Mouse (Mus musculus) thymus, postnatal 10 days (tissue): Measurements from ENCODE around the gene Nop56.
A peak's percentile ranks its signal among the peaks of the same experiment; 100 is the strongest.

Experiments used
- DNase-seq, 2 experiments: peaks; one replicate each; pipeline ENCODE4 v3.0.0; 2021; ENCODE audit warnings: low spot score in 2 of 2

The Nop56 gene

DNA sequence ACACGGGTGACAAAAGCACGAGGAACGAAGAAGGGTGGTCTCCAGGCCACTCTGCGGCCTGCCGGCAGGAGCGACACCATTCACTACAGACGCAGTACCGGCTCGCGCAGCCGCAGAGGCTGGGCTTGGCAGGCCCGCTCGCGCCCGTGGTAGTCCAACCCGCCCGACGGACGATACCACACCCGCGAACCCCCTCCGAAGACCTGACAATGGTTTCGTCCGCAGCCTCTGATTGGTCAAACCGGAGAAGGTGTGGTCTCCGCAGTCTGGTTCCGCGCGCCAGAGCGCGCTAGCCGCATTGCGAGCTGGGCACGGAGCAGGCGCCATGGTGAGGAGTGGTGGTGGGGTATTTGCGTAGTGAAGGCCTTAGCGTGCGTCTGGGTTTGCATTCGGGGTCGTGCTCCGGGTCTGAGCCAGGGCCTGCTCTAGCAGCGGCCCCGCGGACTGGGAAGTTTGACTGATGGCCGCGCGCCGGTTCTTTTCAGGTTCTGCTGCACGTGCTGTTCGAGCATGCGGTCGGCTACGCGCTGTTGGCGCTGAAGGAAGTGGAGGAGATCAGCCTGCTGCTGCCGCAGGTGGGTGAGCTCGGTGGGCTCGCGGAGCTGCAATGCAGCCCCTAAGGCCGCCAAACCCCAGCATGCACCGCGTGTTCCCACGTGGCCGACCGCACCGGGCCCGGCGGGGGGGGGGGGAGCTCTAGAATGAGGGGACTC is at the start of gene Nop56:
Gene Nop56 (plus strand): TSS at position 282 of the 713 bp plus-strand sequence.
- DNase-seq = peak; percentile 98 to 99

DNA sequence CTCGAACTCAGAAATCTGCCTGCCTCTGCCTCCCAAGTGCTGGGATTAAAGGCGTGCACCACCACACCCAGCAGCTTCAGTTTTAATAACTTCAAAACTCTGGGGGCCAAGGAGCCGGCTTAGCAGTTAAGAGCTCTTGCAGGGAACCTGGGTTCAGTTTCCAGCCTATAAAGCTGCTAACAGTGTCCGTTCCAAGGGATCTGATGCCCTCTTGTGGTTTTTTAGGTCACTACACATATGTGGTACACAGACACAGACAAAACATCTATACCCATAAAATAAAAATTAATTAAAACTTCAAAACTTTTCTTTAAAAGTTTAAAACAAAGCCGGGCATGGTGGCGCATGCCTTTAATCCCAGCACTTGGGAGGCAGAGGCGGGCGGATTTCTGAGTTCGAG is 27.3 kb upstream of the Nop56 start:
- DNase-seq = peak in 1 of 2 experiments; percentile 35

DNA sequence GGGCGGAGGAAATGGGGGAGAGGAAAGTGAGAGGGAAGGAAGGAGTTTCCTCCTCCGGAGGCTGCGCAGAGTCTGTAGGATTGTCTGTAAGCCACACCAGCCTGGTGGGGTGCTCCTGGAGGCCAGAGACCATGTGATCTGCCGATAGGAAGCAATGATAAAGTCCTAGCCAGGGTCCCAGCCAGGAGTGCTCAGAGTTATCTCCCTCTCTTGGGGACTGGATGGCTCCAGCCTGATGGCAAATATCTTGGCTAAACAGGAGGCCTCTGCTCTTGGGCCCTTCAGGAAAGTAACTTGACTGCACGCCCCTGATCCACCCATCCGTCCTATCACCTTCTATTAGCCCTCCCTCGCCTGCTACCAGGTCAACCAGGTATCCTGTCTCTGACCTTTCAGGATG is 26.0 kb upstream of the Nop56 start:
- no peak for DNase-seq

DNA sequence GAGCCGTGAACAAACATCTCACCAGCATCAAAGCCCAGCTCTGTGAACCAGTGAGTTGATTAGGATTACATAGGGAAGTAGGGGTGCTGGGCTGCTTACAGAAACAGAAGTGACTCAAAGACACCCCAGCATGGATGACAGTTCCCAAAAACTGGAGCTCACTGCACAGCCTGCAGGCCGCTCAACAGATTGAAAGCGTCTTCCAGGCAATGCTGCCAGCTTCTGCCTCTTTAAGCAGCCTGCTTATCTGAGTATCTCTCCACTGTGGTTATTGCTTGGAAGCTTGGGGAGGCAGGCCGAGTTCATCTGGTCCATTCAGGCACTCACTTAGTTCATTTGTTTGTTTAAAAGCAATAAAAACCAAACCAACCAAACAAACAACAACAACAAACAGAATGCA is 17.5 kb upstream of the Nop56 start:
- no peak for DNase-seq

DNA sequence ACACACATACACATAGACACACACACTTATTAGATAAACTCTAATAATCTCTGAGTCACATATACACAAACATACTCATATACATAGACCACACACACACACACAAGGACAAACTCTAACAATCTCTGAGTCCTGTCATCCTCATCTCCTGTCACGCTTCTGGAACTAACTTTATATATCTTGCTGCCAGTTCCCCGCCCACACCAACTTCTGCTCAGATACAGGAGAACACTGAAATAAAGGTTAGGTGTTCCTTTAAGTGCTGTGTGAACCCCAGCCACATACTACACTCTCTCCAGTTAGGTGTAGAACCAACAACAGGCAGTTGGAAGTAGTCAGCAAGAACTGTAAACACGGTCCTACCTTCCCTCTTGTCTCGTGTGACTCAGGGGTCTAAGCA is 13.4 kb upstream of the Nop56 start:
- no peak for DNase-seq

DNA sequence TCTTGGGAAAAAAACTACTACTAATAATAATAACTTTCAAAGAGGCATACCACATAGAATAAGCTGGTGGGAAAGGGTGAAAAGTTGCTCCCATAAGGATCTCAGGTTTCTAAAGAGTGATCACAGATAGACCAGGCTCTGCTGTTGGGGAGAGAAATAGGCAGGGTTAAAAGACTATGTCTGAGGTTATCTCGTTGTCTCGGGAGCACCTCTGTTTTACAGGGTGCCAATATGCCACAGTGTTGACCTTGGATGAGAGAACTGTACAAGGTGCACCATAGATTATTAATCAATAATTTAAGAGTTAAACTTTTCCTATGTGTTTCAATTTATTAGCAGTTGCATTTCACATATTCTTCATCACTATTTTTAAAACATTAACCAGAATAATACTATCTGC is 12.3 kb upstream of the Nop56 start:
- DNase-seq = no peak

DNA sequence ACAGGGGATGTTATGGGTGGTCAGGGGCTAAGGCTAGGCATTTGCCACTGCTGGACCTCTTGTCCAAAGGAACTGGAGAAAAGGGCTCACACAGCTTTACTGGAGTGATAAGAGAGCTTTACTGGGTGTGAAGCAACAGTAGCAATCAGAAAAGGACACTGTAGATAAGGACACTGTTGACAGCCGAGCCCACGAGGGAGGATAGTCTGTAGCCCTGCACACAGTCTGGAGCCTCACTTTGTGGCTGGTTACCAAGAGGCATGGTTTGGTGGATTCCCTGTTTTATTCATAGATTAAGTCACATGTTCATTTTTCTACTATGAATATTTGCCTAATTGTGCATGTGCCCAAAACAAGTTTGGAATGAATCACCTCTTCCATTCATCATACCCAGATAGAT is 11.8 kb upstream of the Nop56 start:
- DNase-seq = no peak

DNA sequence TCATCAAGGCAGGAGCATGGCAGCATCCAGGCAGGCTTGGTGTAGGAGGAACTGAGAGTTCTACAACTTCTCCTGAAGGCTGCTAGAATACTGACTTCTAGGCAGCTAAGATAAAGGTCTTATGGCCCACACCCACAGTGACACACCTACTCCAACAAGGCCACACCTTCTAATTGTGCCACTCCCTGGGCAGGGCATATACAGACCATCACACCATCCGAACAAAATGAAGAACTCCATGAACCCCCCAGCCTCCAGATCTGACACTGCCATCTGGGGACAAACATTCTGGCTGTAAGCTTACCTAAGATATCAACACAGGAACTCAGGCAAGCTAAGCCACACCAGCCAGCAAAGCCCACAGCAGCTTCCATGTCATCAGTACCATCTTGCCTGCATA is 8.7 kb upstream of the Nop56 start:
- no peak for DNase-seq

DNA sequence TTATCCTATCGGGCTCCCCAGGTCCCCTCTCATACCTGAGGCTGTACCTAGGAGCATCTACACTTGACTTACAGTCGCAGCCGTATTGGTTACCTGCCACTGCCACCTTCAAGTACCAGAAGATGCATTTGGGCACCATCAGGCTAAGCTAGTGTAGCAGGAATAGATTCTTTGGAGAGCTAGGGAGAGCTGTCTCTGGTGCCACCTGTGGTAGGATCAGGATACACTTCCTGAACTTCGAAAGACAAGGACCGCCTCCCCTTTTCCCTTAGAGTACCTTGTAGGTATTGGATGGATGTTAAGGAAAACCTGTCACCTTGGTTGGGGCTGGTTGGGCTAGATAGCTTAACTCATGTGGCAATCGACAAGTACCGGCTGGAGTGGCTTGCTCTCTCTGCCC is 6.2 kb upstream of the Nop56 start:
- DNase-seq = no peak

DNA sequence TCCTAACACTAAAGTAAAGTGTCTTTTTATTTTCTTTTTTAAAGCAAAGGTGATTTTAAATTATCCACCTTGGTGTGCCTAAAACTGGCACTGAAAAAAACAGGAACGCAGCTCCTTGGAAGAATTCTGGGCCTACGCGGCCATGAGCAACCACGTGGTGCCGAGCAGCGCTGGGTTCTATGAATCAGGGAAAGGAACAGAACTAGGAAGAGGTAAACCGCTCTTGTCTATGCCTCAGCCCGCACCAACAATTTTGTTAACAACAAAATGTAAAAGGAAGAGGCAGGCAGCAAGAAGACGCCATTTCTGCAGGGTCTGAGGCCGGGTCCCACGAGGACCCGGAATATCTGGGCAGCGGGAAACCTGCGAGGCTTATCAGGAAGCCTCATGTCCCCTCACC is 498 bp upstream of the Nop56 start:
- DNase-seq = peak in 1 of 2 experiments; percentile 15

DNA sequence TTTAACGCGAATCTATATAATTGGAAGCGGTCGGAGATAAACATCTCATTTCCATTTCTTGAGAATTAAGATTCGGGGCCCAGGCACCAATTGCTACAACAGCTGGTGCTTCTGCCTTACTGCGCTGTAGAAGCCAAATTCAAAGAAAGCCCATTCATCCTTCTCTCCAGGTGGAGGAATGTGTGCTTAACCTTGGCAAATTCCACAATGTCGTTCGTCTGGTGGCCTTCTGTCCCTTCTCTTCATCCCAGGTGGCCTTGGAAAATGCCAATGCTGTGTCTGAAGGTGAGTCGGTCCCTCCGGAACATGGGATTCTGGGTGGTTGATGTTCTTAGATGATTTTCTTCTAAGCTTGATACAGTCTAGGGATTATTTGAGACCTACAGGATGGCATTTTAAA is 632 bp downstream of the Nop56 start:
- DNase-seq = no peak

DNA sequence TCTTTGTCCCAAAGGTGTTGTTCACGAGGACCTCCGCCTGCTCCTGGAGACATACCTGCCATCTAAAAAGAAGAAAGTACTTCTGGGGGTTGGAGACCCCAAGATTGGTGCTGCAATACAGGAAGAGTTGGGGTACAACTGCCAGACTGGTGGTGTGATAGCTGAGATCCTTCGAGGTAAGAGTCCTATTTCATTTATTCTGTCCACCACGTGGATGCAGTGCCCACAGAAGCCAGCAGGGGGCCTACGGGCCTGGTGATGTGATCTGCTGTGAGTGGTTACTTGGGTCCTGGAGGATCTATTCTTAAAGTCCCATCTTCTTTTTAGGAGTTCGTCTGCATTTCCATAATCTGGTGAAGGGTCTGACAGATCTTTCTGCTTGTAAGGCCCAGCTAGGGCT is 1.4 kb downstream of the Nop56 start:
- DNase-seq = peak; percentile 46 to 65

DNA sequence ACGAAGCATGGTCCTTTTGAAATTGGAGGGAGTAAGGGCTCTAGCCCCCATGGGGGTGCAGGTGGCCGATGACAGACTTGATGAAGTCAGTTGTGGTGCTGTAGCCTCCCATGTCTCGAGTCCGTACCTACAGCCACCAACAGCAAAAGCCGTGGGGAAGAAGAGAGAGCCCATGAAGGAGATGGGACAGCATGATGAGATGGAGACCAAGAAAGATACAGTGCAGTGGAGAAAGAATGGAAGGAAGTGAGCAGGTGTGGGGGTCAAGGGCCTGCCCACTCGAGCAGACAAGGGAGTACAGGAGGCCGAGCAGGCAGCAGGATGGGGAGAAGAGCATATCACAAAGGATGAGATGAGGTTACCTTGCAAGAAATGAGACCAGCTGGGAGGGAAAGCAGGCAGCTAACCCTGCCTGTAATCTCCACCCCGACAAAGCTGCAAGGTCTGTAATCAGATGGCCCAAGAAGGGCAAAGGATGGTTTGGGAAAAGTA is 5.4 kb downstream of the Nop56 start:
- DNase-seq = no peak

DNA sequence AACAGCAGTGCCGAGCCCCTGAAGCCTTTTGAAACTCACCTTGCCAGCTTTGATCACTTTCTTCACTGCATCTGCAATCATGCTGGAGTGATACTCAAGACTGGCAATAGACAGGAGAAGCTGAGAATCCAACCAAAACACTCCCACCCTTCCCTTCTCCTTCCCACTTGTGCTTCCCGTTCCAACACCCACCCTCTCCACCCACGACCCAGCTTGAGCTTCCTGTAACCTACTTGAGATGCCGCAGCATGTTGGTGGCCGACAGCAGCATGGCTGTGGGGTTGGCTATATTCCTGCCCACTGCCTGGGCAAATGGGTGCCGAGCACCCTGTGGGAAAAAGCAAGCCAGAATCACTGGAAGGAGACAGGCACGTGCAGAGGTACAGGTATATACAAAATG is 6.0 kb downstream of the Nop56 start:
- DNase-seq = no peak

DNA sequence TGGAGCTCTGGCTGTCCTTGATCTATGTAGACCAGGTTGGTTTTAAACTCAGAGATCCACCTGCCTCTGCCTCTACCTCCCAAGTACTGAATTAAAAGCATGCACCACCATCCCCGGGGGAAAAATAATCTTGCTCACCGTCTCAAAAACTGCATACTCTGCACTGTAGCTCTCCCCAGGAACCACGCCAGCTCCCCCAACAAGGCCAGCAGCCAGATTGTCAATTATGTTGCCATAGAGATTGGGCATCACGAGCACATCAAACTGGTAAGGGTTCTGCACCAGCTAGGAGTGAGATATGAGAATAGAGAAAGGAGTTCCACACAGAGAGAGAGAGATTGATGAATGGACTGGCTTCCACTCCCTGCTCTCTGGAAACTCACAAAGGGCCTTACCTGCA is 6.6 kb downstream of the Nop56 start:
- no peak for DNase-seq

DNA sequence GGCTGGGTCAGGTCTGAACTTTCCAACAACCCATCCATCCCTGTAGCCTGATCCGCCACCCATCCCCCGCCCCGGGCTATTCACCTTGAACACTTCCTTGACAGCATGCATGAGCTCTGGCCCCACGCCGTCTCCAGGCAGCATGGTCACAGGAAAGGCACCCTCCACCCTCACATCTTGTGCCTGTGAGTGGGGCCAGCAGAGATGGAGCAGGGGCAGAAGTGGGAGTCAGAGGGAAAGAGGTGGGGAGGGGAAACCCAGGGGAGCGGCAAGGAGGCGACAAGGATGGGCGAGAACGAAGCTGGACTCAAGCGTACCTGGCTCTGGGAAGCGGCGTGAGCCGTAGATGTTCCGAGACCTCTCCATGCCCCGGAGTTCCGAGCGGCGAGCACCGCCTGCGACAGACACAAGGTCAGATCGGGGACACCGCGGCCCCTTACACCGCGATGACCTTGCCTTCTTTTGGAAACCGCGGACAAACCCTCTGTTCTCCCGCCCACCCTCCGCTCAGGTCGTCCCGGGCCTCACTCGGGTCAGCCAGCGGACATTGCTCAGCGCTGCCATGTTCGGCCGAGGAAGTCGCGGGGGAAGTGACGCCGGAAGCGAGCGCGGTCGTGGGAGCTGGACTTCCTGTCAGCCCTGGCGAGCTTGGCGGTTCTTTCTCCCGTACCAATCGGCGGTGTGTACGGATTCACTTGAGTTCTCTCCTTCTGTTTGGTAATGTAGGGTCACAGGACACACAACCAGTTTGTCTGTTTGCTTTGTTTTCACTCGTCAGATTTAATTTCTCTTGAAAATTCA is 9.8 kb downstream of the Nop56 start, which contains the start of gene Idh3b:
Gene Idh3b (minus strand): TSS at position 694 of the 801 bp plus-strand sequence.
- DNase-seq = peak; percentile 55 to 67

DNA sequence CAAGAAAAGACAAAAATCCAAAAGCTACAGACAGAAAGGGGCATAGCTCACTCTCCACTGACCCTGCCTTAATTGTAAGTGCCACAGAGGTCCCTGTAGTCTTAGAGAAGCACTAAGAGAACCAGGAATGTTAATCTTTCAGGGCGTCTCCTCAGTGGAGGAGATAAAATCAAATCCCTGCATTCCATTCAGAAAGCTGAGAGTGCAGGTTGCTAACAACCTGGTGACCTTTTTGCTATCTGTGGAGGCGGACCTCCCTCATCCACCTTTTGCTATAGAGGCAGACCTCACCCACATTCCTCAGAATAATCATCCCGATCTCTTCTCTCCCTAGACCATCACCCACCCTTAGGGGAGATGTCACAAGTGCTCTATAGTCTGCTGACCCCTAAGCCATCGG is 14.9 kb downstream of the Nop56 start:
- DNase-seq = no peak

DNA sequence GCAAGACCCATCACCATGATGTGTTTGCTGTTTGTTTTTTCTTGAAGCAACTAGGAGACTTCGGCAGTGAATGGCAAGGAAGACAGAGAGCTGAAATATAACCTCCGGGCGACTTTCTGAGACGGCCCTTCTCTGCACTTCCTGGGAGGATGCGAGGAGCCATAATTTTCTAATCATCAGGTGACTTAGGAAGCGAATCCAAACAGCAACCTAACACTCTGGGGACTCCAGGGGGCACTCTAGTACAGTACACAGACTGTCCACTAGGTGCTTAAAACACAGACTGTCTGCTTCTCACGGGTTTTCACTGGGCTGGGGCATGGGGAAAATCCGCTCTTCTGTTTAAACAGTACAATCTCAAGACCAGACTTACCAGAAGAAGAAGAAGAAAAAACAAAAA is 17.2 kb downstream of the Nop56 start:
- peak in 1 of 2 experiments; percentile 58 for DNase-seq

DNA sequence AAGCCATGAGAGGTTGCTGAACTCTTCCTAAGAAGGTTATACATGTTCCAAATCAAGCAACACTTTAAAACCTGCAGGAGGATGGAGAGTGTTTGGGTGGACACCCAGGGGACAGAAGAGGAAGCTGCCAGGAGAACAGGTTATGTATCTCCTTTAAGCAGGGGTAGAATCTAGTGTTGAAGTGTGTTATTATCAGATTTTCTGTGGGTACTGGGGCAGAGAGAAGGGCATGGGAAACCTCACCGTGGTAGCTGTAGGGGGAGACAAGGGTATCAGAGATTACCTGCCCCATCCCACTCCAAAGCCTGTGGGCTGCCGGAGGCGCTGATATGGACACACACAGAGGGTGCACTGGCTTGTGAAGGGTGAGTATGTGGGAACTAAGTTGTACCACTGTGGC is 18.8 kb downstream of the Nop56 start:
- no peak for DNase-seq

DNA sequence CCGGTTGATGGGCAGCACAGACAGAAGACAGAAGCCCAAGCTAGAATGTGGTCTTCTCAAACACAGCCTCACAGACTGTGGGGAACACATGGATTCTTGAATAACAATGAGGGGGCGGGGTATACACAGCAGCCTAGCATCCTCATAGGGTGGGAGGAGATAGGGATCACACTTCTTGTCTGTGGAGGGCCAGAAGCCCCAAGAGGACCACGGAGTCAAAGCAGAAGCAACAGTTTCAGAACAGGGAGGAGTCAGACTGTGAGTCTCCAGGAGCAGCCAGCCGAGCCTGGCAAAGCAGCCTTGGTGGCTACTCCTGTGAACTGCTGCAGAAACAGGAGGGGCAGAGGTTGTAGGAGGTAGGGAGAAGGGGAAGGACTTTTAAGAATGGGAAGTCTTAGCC is 19.3 kb downstream of the Nop56 start:
- no peak for DNase-seq

DNA sequence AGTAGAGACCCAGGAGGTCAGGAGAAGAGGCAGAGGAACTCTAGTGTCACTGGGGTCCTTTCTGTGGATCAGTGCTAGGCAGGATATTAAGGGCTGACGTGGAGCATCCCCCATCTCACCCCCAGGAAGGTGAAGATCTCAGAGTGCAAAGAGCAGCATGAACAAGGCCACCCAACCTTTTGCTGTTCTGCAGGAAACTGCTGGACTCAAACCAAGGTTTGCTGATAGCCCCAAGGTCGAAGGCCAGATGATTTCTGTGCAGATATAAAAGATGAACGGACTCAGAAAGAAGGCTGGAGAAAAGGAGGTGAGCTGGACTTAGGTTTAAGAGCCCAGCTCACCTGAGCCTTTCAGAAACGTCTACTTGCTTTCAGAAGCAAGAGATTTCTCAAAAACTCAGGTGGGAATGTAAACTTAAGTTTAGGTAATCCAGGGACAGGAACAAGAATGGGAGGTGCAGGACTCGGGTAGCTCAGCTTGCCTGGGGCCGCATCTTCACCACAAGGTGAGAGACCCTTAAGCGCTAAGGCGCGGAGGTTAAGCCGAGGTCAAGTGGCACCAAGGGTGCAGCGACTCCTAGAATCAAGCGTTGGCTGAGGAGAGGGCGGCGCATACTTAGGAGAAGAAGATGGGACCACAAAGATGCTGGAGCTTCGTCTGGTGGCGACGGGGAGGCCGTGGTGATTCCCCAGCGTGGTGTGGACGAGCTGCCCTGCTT is 20.1 kb downstream of the Nop56 start:
- DNase-seq = no peak

DNA sequence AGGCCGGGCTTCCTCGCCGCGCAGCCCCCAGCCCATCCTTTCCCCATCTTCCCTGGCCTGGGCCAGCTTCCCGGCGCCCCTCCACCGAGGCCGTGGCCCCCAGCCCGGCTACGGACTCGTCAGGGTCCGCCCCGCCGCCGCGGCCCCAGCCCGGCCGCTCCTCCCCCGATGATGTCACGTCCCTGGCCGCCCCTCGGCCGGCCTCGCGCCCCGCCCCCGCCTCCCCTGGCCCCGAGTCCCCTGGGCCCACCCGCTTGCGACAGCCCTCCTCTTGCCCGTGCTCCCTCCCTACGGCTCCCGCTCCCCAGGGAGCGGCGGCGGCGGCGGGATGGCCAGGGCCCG is 20.7 kb downstream of the Nop56 start, which contains the start of gene Ebf4:
Gene Ebf4 (plus strand): TSS at position 234 of the 342 bp plus-strand sequence.
- DNase-seq = no peak
